Mouse (Mus musculus) heart, adult 2 months (tissue): ENCODE results near the gene Cecr2.

Source experiments
- CTCF ChIP-seq: fragments of 200-600 bp; IDR thresholded peaks from 2 replicates; pipeline ENCODE4 v1.8.1; 2022; ENCODE audit warnings: antibody characterized with exemption, mild to moderate bottlenecking, moderate library complexity
- EP300 ChIP-seq: fragments of 200-500 bp; IDR thresholded peaks from 2 replicates; pipeline ENCODE4 v1.6.1; 2011; ENCODE audit warnings: low read depth, low read length, control low read depth; ENCODE audit not compliant: insufficient read depth
- POLR2A ChIP-seq: fragments of 200-500 bp; IDR thresholded peaks from 2 replicates; pipeline ENCODE4 v1.6.1; 2011; ENCODE audit warnings: mild to moderate bottlenecking, low read depth, low read length, control low read depth; ENCODE audit not compliant: insufficient read depth

DNA sequence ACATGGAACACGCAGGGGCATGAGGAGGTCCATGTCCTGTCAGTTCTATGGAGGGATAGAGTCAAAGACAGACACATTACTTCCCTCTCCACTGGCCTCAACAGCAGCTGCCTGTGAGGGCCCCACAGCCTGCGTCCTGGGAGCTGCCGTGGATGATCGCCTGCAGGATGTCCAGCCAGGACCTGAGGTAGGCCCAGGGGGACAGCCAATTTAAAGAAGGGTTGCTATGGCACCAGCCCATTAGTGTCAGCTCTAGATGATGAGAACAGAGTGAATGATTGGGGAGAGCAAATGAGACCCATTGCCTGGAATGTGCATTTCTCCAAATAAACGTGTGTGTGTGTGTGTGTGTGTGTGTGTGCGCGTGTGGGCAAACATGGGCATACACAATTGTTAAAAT lies 118.2 kb downstream of the Cecr2 start:
- TF ChIP-seq CTCF (no peak), POLR2A (no peak), EP300 (no peak)
